In genomic region chr17:4889577-4889976, GRCm38 (mm10) we compare ENCODE assay signal across 26 mouse cellular contexts.
A peak's percentile ranks its signal among the peaks of the same experiment; 100 is the strongest.
DNase-seq lines count a peak whose midpoint lies in the region; ATAC-seq and TF ChIP-seq lines count a peak whose summit lies in the region.
"Had no signal": no experiment of that assay in that cellular context is flagged by ENCODE, and none has a peak within 500 bp of the region (broad histone marks: within the 10 kb centered on the region; RNA-seq: fewer than 3 reads in every experiment).

No protein-coding gene starts in this region.

- H3K4me1 ChIP-seq in forebrain, embryonic 11.5 days (replicated peaks; ENCODE audit: control insufficient read depth, insufficient read depth, low read length), result no peaks in the 10 kb centered on the region
- no peaks in the 10 kb centered on the region for H3K4me1 ChIP-seq in forebrain, embryonic 15.5 days
- H3K4me1 ChIP-seq in intestine, embryonic 14.5 days (replicated peaks; ENCODE audit: control insufficient read depth, insufficient read depth, low read length), result no peaks in the 10 kb centered on the region
- no peaks in the 10 kb centered on the region for H3K4me1 ChIP-seq in intestine, embryonic 15.5 days (replicated peaks)
- no peaks in the 10 kb centered on the region for H3K4me1 ChIP-seq in lung, adult 2 months (ENCODE audit: control insufficient read depth, insufficient read depth, low read length)
- H3K4me1 ChIP-seq: embryonic facial prominence, embryonic 10.5 days; midbrain, embryonic 10.5 days; neural tube, embryonic 15.5 days had no signal

- H3K27ac ChIP-seq in forebrain, embryonic 11.5 days (ENCODE audit: low read depth, low read length), result no peak overlapping the region
- H3K27ac ChIP-seq in forebrain, embryonic 15.5 days (replicated peaks), result no peak overlapping the region
- H3K27ac ChIP-seq in intestine, embryonic 14.5 days (ENCODE audit: low read depth), result no peak overlapping the region
- H3K27ac ChIP-seq in intestine, embryonic 15.5 days, result no peak overlapping the region
- H3K27ac ChIP-seq: embryonic facial prominence, embryonic 10.5 days; hindbrain, embryonic 14.5 days; macrophage; midbrain, embryonic 10.5 days; neural tube, embryonic 15.5 days had no signal

- H3K9ac ChIP-seq in forebrain, embryonic 11.5 days (ENCODE audit: low read length), result no peak overlapping the region
- no peak overlapping the region for H3K9ac ChIP-seq in forebrain, embryonic 15.5 days (replicated peaks)
- no peak overlapping the region for H3K9ac ChIP-seq in intestine, embryonic 14.5 days (ENCODE audit: low read length)
- no peak overlapping the region for H3K9ac ChIP-seq in intestine, embryonic 15.5 days
- H3K9ac ChIP-seq: forebrain, postnatal 0 days; hindbrain, embryonic 14.5 days; lung, embryonic 14.5 days; neural tube, embryonic 15.5 days had no signal

- H3K27me3 ChIP-seq in forebrain, embryonic 11.5 days (ENCODE audit: control insufficient read depth, insufficient read depth, low read length), result no peaks in the 10 kb centered on the region
- H3K27me3 ChIP-seq in forebrain, embryonic 15.5 days, result no peaks in the 10 kb centered on the region
- H3K27me3 ChIP-seq in intestine, embryonic 14.5 days (replicated peaks; ENCODE audit: control insufficient read depth, insufficient read depth, low read length), result no peaks in the 10 kb centered on the region
- no peaks in the 10 kb centered on the region for H3K27me3 ChIP-seq in intestine, embryonic 15.5 days (replicated peaks)
- H3K27me3 ChIP-seq: neural tube, embryonic 15.5 days had no signal

- ATAC-seq in forebrain, embryonic 11.5 days (replicated peaks; ENCODE audit: low FRiP score), result no peak
- ATAC-seq in forebrain, embryonic 15.5 days (replicated peaks), result no peak
- no peak for ATAC-seq in intestine, embryonic 14.5 days (replicated peaks; ENCODE audit: low FRiP score, low TSS enrichment, low read depth)
- ATAC-seq in intestine, embryonic 15.5 days, result no peak
- ATAC-seq: forebrain, postnatal 0 days; inflammation-experienced regulatory T-cells, adult 6 months; midbrain, embryonic 16.5 days had no signal

- H3K36me3 ChIP-seq in forebrain, embryonic 11.5 days (ENCODE audit: control insufficient read depth, insufficient read depth, low read length), result no peaks in the 10 kb centered on the region
- no peaks in the 10 kb centered on the region for H3K36me3 ChIP-seq in forebrain, embryonic 15.5 days
- no peaks in the 10 kb centered on the region for H3K36me3 ChIP-seq in intestine, embryonic 14.5 days (ENCODE audit: control insufficient read depth, insufficient read depth, low read length)
- no peaks in the 10 kb centered on the region for H3K36me3 ChIP-seq in intestine, embryonic 15.5 days
- H3K36me3 ChIP-seq: embryonic facial prominence, embryonic 10.5 days; midbrain, embryonic 10.5 days; neural tube, embryonic 15.5 days had no signal

- 70% methylated on average over 2 of the region's 2 CpGs for WGBS in forebrain, embryonic 11.5 days
- WGBS in forebrain, embryonic 15.5 days, result 73% methylated on average over 2 of the region's 2 CpGs
- WGBS in intestine, embryonic 14.5 days, result 59% methylated on average over 2 of the region's 2 CpGs
- 59% methylated on average over 2 of the region's 2 CpGs for whole genome bisulfite sequencing in intestine, embryonic 15.5 days
- WGBS in lung, adult 2 months, result 72% methylated on average over 2 of the region's 2 CpGs

- H3K4me3 ChIP-seq in forebrain, embryonic 11.5 days (ENCODE audit: low read depth, low read length), result no peak overlapping the region
- H3K4me3 ChIP-seq in forebrain, embryonic 15.5 days, result no peak overlapping the region
- H3K4me3 ChIP-seq in intestine, embryonic 14.5 days (ENCODE audit: low read depth, low read length), result no peak overlapping the region
- no peak overlapping the region for H3K4me3 ChIP-seq in intestine, embryonic 15.5 days (replicated peaks)
- no peak overlapping the region for H3K4me3 ChIP-seq in lung, adult 2 months (replicated peaks; ENCODE audit: extremely low read depth, low read depth, low read length)
- H3K4me3 ChIP-seq: embryonic facial prominence, embryonic 10.5 days; midbrain, embryonic 10.5 days; neural tube, embryonic 15.5 days had no signal

- H3K4me2 ChIP-seq in forebrain, embryonic 11.5 days (ENCODE audit: low read depth, low read length, severe bottlenecking), result no peak overlapping the region
- no peak overlapping the region for H3K4me2 ChIP-seq in forebrain, embryonic 15.5 days (replicated peaks)
- no peak overlapping the region for H3K4me2 ChIP-seq in intestine, embryonic 14.5 days (ENCODE audit: low read length)
- H3K4me2 ChIP-seq in intestine, embryonic 15.5 days (replicated peaks), result no peak overlapping the region
- H3K4me2 ChIP-seq: hindbrain, embryonic 14.5 days; liver, embryonic 11.5 days; lung, embryonic 14.5 days; neural tube, embryonic 15.5 days had no signal

- TF ChIP-seq POLR2A in lung, adult 2 months (IDR thresholded peaks at IDR 0.05; ENCODE audit: borderline replicate concordance, extremely low read depth, low read depth, low read length), result no peak

- DNase-seq in forebrain, embryonic 11.5 days (ENCODE audit: low spot score), result peak; percentile 42
- peak; percentile 7 for DNase-seq in intestine, embryonic 14.5 days (ENCODE audit: low spot score)
- no peak for DNase-seq in lung, adult 2 months
- no peak for DNase-seq in lung, postnatal 25 days (ENCODE audit: low spot score)
- DNase-seq in testis, postnatal 14 days (ENCODE audit: low spot score), result peak; percentile 2
- no peak for DNase-seq in cerebellum, postnatal 4 days (ENCODE audit: low spot score in 2 of 2)
- DNase-seq: adrenal gland, postnatal 36 days; cerebellum, adult 11 months; cerebellum, adult 9-11 months; forebrain, postnatal 0 days; gastrocnemius, postnatal 36 days; heart, postnatal 36 days; kidney, postnatal 4 days; left cerebral cortex, postnatal 4 days; lung, embryonic 14.5 days; thymus, postnatal 14 days had no signal

- no peaks in the 10 kb centered on the region for H3K9me3 ChIP-seq in forebrain, embryonic 11.5 days (ENCODE audit: control insufficient read depth, low read length)
- 0 out of 2 replicates have a peak, but pooled peaks cover 3% of the 10 kb centered on the region for H3K9me3 ChIP-seq in forebrain, embryonic 15.5 days
- H3K9me3 ChIP-seq in intestine, embryonic 14.5 days (ENCODE audit: control insufficient read depth, low read length), result no peaks in the 10 kb centered on the region
- no peaks in the 10 kb centered on the region for H3K9me3 ChIP-seq in intestine, embryonic 15.5 days
- H3K9me3 ChIP-seq: embryonic facial prominence, embryonic 10.5 days; midbrain, embryonic 10.5 days; neural tube, embryonic 15.5 days had no signal

- peak; percentile 35; the same call in 1 of the 2 replicates for TF ChIP-seq CTCF in lung, adult 2 months (IDR thresholded peaks at IDR 0.05; ENCODE audit: insufficient read depth, low read length)

Comparison
In these comparisons a context has a peak if more than half of its experiments do, and no peak if none do; other contexts are left out.
1. DNase-seq: peak in forebrain, embryonic 11.5 days (single experiment), intestine, embryonic 14.5 days (single experiment) and testis, postnatal 14 days (single experiment); none in lung, adult 2 months (single experiment), lung, postnatal 25 days (single experiment) and cerebellum, postnatal 4 days (0 of 2).